Mouse (Mus musculus) lung, adult 2 months (tissue): Measurements from ENCODE around the gene Nfkb1. TPM values are rescaled to one million over a fixed set of nuclear protein-coding genes. Genes with fewer than 3 reads are reported as not detected.

Experiments used
- DNase-seq: peaks from one replicate; pipeline ENCODE4 v3.0.0; 2022
- H3K4me1 ChIP-seq: fragments of 200-500 bp; 2 replicates; pipeline ENCODE4 v1.6.1; 2011; ENCODE audit warnings: low read length; ENCODE audit not compliant: control insufficient read depth, insufficient read depth
- H3K4me3 ChIP-seq: fragments of 200-500 bp; replicated peaks from 2 replicates; pipeline ENCODE3; 2011; ENCODE audit warnings: low read depth, mild to moderate bottlenecking, control low read depth, low read length; ENCODE audit errors: extremely low read depth
- CTCF ChIP-seq: fragments of 200-500 bp; IDR thresholded peaks from 2 replicates; pipeline ENCODE4 v1.5.1; 2011; ENCODE audit warnings: mild to moderate bottlenecking, low read length, control low read depth; ENCODE audit not compliant: insufficient read depth
- POLR2A ChIP-seq: fragments of 200-500 bp; IDR thresholded peaks from 2 replicates; pipeline ENCODE4 v1.6.1; 2011; ENCODE audit warnings: low read depth, mild to moderate bottlenecking, control low read depth, low read length, borderline replicate concordance; ENCODE audit errors: extremely low read depth
- WGBS: fragments of 180-500 bp; shearing (Covaris S2); methylation state at CpG from one replicate; pipeline ENCODE4 v1.1.7; 2018; 5-methylcytosine and 5-hydroxymethylcytosine counted together
- polyA plus RNA-seq: library from polyadenylated mRNA; depleted of rRNA; stranded (reverse); fragments of >200 nt; gene quantifications from 2 replicates; pipeline ENCODE4 v1.2.3, GENCODE M21; 2012

Nfkb1 gene
- polyA plus RNA-seq, 1 experiment, result 126 TPM

- WGBS, result 59% methylated on average over 7 of the region's 7 CpGs
- Histone ChIP-seq H3K4me1 (peaks cover 9% of the 10 kb centered on the region), H3K4me3 (no peak overlapping the region)
- DNase-seq, result no peak
- TF ChIP-seq POLR2A, result no peak
- TF ChIP-seq CTCF, result no peak
Measured at GRCm38 (mm10) chr3:135726521-135727275, 35.4 kb upstream of the Nfkb1 start.

- 79% methylated on average over 15 of the region's 15 CpGs for WGBS
- no peak for TF ChIP-seq POLR2A
- TF ChIP-seq CTCF, result no peak
- Histone ChIP-seq H3K4me1 (peaks cover 8% of the 10 kb centered on the region), H3K4me3 (no peak overlapping the region)
- no peak for DNase-seq
Measured at GRCm38 (mm10) chr3:135726023-135726422, 34.7 kb upstream of the Nfkb1 start.

DNA sequence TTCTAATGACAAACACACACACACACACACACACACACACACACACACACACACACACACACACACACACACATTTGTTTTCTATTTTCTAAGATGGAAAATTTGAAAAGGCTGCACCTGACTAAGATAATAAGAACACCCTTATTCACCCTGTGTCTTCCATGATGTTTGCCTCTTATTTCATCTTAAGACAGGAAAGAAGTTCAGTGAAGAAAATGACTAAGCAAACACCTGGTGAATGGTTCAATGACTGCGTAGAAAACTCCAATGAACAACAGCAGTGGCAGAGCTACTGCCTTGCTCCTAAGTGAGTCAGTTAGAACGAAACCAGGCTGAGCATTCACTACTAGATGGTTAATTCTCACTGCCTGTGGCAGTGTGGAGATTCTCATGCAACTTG lies 30.8 kb upstream of the Nfkb1 start:
- WGBS, result 92% methylated on average over 2 of the region's 2 CpGs
- H3K4me1 ChIP-seq, result peaks cover 3% of the 10 kb centered on the region; the same call in 1 of the 2 replicates
- no peak for DNase-seq
- no peak for TF ChIP-seq POLR2A
- TF ChIP-seq CTCF, result no peak
- no peak overlapping the region for H3K4me3 ChIP-seq

DNA sequence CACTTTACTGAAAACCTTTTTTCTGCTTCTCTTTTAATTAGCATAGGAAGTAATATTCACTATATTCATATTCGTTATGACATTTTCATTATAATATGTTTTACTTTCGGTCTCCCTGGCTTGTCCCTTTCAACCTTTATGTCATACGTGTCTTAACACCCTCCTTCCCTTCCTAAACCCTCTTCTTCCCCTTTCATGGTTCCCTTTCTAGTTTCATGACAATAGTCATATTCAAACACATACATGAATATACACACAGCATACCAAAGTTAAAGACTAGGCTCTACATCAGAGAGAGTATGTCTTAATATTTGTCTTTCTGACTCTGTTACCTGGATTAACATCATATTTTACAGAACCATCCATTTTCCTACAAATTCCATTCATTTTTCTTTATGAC lies 28.6 kb upstream of the Nfkb1 start:
- TF ChIP-seq POLR2A, result no peak
- TF ChIP-seq CTCF, result no peak
- DNase-seq, result no peak
- WGBS, result 87% methylated on average over 3 of the region's 3 CpGs
- H3K4me3 ChIP-seq, result no peak overlapping the region
- peaks cover 3% of the 10 kb centered on the region; the same call in 1 of the 2 replicates for H3K4me1 ChIP-seq

DNA sequence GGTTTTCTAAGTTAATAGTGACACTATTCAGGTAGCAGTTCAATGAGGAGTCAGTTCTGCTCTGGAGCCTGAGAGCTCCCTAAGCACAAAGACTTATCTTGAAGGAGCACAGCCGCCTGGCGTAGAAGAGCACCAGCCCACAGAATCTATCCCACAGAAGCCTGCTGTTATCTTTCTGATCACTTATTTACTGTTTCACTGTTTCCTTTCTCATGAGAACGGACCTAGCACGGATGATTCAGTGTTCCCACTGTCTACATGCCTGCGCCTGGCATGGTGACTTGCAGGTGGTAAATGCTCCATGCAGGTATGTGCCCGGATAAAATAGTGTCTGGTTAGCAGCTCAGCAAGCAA lies 27.8 kb upstream of the Nfkb1 start:
- no peak for DNase-seq
- 39% methylated on average over 6 of the region's 6 CpGs for WGBS
- Histone ChIP-seq H3K4me1 (peaks cover 3% of the 10 kb centered on the region; the same call in 1 of the 2 replicates), H3K4me3 (no peak overlapping the region)
- TF ChIP-seq POLR2A, result no peak

GRCm38 (mm10) chr3:135718323-135719178 lies 27.2 kb upstream of the Nfkb1 start:
- WGBS, result 24% methylated on average over 6 of the region's 6 CpGs
- DNase-seq, result no peak
- TF ChIP-seq CTCF, result no peak
- no peak for TF ChIP-seq POLR2A
- H3K4me1 ChIP-seq, result peaks cover 3% of the 10 kb centered on the region; the same call in 1 of the 2 replicates
- H3K4me3 ChIP-seq, result no peak overlapping the region

- Histone ChIP-seq H3K4me3 (no peak overlapping the region), H3K4me1 (no peaks in the 10 kb centered on the region)
- DNase-seq, result no peak
- TF ChIP-seq POLR2A (no peak), CTCF (no peak)
- 11% methylated on average over 4 of the region's 4 CpGs for WGBS
Measured at GRCm38 (mm10) chr3:135713016-135713950, 21.9 kb upstream of the Nfkb1 start.

GRCm38 (mm10) chr3:135711613-135712012 lies 20.3 kb upstream of the Nfkb1 start:
- TF ChIP-seq CTCF (no peak), POLR2A (no peak)
- no peak overlapping the region for H3K4me3 ChIP-seq
- no peak for DNase-seq
- 90% methylated on average over 4 of the region's 4 CpGs for WGBS
- no peaks in the 10 kb centered on the region for H3K4me1 ChIP-seq

DNA sequence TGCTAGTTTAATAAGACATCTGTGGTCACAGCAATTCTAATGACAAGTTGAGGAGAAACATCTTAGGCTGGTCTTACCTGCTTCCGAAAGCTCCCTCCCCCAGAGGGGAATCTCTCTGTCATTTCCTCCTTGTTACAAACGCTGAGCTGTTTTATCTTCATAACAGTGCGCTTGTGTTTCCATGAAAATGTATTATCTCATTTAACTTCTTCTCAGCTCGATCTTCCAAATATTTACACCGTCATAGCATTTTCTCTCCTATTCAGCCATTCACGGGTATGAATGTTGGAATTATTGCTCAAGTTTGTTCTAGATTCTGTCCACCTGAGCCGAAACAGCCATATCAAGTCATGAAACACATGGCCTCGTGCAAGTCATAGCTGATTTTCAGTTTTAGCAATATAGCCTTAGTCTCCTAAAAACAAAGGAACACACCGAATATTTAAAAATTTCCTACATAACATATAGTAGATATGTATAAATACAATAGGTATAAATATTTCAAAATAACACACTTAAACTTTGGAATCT lies 19.8 kb upstream of the Nfkb1 start:
- no peaks in the 10 kb centered on the region for H3K4me1 ChIP-seq
- TF ChIP-seq POLR2A, result no peak
- TF ChIP-seq CTCF, result no peak
- WGBS, result 87% methylated on average over 9 of the region's 9 CpGs

More for the DNA sequence above, 19.8 kb upstream of the Nfkb1 start:
- no peak for DNase-seq
- no peak overlapping the region for H3K4me3 ChIP-seq
